Mouse (Mus musculus) Muller cell, postnatal 12 days (primary cell): ENCODE measurements around the gene Sephs2.
"Not testable (repeated sequence)": the region's sequence is repeated elsewhere in the genome, so short reads cannot be mapped to it uniquely, and the experiment has no call there.

Experiments used
- DNase-seq: peaks from one replicate; pipeline ENCODE4 v3.0.0-alpha.2; 2015; ENCODE audit errors: inconsistent ontology term

The Sephs2 gene

DNA sequence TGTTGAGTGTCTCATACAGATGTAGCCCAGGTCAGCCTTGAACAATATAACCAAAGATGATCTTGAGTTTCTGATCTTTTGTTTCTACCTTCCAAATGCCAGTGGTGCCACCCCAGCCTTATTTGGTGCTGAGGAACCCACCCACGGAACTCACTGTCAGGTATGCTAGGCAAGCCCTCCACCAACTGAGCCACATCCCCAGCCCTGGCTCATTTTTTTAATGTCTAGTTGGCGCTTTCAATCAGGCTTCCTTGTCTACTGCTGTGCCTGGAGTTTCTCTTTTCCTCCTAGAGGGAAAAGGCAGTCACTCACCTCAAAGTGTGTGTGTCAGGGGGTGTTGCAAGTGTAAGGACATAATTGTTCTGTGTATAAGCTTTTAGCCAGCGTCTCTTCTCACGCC, 2.8 kb downstream of the Sephs2 start:
- no peak for DNase-seq

DNA sequence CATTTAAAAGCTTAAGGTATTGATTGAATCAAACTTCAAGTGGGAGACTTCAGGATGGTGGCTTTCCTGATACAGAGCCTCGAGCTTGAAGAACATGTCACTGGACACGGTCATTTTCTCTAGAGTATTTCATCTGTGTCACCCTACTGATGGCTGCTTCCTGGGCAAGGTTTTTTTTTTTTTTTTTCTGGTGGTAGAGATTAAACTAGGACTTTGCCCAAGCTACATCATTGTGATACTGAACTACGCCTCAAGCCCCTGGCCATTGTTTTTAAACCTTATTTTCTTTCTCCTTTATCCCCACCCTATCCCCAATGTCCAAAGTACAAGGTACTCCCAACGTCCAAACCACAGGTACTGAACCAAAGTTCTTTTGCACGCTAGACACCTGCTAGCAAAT, 3.2 kb downstream of the Sephs2 start:
- no peak for DNase-seq

DNA sequence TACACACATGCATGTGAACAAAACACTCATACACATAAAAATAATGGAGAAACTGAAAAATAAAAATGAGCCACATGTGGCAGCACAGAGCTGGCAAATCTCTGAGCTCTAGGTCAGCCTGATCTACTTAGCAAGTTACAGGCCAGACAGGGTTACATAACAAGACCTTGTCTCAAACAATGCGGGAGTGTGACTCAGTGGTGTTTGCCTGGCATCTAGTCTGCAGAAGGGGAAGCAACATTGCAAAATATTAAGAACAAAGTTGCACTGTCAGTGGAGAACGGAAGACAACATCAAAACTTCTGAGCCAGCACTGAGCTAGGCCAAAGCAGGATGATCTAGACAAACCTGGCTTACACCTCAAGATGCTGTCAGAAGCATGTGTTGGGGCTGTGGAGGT, 3.6 kb downstream of the Sephs2 start:
- peak; percentile 60 for DNase-seq

DNA sequence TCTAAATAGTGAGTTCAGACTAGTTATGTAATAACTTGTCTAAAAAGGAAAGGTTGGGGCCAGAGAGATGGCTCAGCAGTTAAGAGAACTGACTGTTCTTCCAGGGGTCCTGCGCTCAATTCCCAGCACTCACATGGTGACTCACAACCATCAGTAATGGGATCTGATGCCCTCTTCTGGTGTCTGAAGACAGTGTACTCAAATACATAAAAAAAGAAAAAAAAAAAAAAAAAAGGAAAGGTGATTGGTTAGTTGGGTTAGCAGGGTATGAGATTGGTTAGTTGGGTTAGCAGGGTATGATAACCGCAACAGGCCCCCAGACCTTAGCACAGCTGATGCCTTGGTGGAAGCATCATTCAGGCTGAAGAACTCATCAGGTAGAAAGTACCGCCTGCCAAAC, 10.3 kb downstream of the Sephs2 start:
- DNase-seq, result no peak

DNA sequence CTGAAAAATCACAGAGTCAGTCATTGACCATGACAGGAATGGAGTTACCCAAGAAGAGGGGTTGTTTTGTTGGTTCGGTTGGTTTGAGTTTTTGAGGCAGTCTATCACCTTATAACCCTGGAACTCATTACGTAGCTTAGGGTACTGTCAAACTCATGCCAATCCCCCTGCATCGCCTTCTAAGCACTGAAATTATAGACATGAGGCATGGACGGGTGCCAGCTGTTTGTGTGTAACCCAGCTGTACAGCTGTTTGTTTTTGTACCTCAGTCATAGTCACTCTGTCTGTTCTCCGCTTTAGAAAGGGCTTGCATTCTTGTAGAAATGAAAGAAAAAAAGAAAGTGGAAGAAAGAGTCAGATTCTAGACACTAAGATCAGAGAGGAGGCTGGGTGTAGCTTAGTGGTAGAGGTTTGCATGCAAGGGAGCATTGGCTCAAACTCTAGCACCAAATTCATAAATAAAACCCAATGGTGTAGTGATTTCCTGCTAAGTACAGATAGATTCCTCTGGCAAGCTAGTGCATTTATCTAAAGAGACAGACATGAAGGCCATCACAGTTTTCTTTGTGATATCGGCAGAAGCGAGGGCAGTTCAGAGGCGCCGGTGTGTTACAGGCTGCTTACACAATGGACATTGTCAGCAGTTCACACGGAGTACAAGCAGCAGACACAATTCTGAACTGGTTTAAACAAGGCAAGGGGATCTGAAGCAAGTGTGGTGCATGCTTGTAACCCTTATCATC, 11.5 kb downstream of the Sephs2 start:
- DNase-seq, result no peak

DNA sequence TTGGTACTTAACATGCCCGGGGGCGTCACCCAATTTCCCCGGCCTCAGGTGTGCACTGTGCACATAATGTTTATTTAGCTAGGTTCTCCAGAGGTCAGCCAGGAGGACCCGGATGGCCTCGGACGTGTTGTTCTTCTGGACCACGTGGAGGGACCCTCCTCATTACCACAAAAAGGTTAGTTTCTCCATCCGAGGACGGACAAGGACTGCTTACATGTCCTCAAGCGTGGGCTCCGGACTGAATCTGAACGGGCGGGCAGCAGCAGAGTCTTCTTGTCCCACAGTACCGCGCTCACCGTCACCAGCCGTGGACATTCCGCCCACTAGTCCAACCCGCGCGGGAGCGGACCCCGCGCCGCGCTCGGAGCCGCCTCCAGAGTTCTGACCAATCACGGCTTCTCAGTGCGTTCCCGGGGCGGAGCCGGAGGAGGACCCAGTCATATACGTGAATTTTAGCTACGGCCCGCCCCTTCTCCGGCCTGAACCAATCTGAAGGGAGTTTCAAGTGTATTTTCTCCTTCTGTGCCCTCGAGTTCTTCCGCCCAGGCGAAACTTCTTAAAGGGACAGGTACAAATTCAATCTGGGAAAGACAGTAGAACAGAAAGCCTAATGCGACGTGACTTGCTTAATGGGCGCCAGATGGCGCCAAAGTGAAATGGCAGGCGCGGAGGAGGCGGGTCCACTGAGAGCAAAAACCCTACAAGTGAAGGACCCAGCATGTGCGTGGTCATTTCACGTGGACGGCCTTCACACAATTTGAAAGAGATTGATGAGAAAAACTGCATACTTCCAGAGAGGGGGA, 13.3 kb downstream of the Sephs2 start, which contains the start of gene Dctpp1:
Gene Dctpp1, minus strand, starts transcription at position 401 of the 803 bp plus-strand sequence.
- DNase-seq, result peak; percentile 99

DNA sequence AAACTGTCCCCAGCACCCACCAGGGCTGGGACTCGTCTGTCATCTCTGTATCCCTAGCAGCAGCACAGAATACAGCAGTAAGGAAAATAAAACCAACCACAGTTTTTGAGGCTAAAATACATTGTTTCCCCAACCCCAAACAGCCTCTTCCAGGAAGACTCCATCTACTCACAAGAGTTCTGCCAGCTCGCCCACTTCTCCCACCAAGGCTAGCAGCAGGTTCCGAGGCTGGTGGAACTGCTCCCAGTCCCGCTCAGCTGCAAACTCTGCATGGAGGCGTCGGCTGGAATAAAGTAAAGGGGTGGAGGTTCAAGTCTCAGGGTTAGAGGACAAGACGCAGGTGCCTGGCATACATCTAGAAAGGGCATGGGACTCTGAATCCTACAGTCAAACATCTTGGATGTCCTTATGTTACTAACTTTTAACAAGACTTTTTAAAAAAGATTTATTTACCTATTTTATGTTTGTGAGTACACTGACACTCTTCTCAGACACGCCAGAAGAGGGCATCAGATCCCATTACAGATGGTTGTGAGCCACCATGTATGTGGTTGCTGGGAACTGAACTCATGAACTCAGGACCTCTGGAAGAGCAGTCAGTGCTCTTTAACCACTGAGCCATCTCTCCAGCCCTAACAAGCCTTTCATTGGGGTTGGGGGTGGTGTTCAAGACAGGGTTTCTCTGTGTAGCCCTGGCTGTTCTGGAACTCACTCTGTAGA, 14.5 kb downstream of the Sephs2 start:
- DNase-seq, result no peak

DNA sequence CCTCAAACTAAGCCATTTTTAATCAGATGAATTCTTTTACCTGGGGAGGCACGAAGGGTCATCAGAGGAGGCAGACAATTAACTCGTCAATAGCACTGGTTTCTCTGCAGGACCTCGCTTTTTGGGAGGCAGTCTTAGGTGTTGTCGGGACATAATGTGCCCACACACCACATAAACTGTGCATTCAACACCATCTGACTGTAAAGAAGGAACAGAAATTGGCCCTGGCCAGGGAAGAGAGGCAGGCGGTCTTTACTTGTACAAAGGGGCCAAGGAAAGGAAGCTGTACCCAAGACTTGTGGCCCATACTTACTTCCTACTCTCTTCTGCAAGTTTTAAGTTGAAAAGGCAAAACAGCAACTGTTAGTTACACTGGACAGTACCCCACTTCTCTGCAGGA, 17.3 kb downstream of the Sephs2 start:
- DNase-seq, result no peak

DNA sequence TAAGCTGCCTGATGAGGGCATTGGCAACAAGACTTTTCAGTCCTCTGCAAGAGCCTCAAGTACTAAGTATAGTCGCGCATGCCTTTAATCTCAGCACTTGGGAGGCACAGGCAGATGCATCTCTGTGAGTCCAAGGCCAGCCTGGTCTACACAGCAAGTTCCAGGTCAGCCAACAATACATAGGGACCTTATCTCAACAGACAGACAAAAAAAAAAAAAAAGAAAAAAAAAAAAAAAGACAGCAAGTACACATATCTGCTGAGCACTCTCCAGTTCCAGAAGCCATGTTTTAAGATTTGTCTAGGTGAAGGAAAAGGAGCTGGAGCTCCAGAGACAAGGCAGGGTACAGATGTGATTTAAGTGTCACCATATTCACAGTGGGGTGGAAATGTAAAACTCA, 17.9 kb downstream of the Sephs2 start:
- DNase-seq, result no peak

DNA sequence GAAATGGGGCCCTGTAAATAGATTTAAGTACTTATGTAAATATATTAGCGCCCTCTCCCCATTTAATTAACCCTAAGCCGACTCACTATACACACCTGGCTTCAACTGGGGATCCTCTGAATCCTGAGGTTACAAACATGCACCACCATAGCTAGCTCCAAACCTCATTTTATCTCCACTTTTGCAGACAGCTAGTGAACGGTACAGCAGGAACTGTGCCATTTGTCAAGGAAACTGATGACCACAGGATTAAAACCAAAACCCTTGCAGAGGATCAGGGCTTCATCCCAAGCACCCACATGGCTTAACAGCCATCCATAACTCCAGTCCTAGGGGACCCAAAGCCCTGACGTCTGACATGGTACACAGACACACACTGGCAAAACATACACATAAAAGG, 18.8 kb downstream of the Sephs2 start:
- DNase-seq, result no peak

DNA sequence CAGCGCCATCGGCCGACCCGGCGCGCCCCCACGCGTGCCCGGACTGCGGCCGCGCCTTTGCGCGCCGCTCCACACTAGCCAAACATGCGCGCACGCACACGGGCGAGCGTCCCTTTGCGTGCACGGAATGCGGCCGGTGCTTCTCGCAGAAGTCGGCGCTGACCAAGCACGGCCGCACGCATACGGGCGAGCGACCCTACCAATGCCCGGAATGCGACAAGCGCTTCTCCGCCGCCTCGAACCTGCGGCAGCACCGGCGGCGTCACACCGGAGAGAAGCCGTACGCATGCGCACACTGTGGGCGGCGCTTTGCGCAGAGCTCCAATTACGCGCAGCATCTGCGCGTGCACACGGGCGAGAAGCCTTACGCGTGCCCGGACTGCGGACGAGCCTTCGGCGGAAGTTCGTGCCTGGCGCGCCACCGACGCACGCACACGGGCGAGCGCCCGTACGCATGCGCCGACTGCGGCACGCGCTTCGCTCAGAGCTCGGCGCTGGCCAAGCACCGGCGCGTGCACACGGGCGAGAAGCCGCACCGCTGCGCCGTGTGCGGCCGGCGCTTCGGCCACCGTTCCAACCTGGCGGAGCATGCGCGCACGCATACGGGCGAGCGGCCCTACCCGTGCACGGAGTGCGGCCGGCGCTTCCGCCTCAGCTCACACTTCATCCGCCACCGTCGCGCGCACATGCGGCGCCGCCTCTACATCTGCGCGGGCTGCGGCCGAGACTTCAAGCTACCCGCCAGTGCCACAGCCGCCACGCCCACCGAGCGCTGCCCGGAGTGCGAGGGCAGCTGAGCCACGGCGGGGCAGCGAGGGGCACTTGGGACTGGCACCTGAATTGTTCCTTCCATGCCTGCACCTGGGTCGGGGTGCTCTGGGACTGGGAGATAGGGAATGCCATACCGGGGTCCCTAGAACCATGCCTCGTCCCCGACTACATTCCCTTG, 19.8 kb downstream of the Sephs2 start:
- peak; percentile 95 for DNase-seq

DNA sequence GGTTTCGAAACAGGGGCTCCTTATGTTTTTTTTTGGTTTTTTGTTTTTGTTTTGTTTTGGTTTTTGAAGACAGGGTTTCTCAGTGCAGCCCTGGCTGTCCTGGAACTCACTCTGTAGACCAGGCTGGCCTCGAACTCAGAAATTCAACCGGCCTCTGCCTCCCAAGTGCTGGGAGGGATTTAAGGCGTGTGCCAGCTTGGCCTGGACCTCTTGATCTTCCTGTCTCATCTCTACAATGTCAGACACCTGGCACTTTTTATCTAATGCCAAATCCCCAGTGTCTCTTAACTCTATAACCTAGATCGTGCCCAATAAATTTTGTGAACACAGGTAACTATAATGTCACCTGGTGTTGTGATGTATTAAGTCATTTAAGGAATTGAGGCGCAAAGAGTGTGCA, 20.5 kb downstream of the Sephs2 start:
- DNase-seq, result no peak

DNA sequence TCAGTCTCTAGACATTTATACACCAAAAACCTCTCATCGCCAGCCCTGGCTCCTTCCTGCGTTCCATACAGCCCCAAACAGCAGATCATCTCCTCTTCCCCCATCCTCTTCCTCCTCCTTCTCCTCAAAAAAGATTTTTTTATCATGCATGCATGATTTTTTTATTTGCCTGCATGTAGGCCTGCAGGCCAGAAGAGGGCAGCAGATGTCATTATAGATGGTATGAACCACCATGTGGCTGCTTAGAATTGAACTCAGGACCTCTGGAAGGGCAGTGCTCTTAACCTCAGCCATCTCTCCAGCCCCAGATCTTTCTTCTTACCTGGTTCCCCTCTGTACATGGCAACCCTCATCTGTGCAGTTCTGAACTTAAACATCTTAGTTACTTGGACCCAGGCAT, 21.4 kb downstream of the Sephs2 start:
- peak; percentile 2 for DNase-seq

DNA sequence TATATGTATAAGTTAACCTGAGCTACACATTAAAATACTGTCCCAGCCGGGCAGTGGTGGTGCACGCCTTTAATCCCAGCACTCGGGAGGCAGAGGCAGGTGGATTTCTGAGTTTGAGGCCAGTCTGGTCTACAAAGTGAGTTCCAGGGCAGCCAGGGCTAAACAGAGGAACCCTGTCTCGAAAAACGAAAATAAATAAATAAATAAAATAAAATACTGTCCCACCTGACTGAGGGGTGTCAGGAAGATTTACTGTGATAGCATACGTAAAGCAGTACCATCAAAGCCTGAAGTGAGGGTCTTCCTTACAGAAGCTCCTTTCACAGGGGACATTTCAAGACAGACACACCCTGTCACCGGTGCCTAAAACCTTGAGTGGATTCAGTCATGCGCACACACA, 23.3 kb downstream of the Sephs2 start:
- DNase-seq, result not testable (repeated sequence)

DNA sequence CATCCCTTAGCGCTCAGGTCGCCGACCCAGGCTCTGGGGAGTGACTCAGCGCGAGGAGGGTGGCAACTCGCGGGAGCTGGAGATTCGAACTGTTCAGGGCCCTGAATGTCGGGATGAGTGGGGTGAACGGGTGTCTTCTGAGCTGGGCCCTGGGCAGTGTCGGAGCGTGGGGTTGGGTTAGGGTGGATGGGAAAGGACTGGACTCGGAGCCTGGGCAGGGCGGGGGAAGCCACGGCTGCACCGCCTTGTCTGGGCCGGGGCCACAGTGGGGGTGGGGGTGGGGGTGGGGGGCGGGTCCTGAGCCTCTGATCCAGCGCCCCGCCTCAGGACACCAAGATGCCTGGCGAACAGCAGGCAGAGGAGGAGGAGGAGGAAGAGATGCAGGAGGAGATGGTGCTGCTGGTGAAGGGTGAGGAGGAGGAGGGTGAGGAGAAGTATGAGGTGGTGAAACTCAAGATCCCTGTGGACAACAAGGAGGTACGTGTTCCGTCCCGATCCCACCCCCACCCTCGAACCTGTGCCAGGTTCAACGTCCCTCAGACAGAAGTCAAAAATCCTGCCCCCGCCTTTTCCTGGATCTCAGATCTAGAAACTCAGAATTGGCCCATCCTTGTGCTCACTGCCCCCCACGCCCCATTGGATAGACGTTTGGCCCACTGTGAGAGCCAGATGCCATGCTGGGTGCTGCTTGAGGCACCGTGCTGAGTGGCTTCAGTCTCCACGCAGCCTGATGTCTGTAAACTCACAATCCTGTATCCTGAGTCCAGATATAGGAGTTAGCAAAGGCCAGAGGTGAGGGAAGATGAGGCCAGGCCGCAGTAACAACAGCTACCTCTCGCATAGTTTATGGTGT, 29.0 kb downstream of the Sephs2 start:
- peak; percentile 36 for DNase-seq

DNA sequence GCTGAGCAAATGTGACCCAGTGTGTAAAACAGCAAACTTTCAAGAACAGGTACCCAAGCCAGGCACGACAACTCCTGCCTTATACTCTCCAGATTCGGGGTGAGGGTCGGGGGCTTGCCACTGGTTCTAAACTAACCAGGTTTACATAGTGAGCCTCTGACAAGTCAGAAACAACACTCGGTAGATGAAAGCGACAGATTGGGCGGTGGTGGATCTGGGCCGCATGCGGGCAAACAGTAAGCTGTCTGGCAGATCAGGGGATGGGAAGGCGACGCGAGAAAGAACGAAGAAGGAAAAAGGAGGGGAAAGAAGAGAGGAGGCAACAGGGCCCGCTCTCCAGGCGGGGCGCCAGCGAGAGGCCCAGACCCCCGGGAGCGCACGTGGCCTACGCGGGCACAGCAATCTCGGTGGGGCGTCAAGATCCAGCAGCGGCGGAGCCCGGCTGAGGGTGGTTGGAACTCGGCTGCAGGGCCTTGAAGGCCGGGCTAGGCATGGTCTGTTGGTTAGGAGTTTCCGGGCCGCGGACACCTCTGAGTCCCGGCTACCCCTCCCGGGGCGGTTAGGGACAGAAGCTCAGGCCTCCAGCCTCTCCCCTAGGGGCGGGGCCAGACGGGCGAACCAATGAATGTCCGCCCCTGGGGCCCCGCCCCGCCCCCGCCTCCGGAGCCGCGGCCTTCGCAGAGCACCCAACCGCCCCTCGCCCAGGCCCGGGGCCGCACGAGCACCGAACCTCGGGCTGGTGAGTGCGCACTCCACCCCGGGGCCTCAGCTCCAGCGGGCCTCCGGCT, 29.8 kb downstream of the Sephs2 start, which contains the start of gene Zfp771:
Gene Zfp771, plus strand, starts transcription at position 405 of the 788 bp plus-strand sequence.
- peak; percentile 99 for DNase-seq

DNA sequence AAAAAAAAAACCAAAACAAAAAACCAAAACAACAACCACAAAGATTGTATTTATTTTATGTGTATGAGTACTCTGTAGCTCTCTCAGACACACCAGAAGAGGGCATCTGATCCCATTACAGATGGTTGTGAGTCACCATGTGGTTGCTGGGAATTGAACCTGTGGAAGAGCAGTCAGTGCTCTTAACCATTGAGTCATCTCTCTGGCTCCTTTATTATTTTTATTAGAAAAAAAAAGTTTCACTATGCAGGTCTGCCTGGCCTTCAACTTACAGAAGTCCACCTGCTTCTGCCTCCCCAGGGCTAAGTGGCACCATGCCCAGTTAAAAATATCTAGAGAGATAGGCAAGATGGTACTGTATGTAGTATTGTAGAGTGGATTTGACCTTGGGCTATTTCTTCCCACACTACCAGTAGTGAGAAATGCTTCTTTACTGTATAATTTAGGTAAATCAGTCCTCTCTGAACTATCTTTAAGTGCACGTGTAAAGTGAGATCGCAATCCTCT, 30.4 kb downstream of the Sephs2 start:
- no peak for DNase-seq

DNA sequence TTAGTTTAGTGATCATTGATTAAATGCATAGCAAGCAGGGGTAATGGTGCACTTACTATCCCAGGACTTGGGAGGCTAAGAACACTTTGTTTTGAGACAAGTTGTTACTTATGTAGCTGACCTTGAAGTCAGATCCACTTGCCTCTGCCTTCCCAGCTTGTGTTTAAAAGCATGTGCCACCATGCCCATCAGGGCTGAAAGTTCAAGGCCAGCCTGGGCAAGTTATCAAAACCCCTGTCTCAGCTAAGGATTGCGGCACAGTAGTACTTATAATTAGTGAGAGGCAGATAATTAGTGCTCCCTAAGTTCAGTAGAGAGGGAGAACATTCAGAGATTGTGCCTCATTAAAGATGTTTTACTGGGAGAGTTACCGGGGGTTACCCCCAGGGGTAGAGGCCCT, 39.1 kb downstream of the Sephs2 start:
- DNase-seq, result no peak

DNA sequence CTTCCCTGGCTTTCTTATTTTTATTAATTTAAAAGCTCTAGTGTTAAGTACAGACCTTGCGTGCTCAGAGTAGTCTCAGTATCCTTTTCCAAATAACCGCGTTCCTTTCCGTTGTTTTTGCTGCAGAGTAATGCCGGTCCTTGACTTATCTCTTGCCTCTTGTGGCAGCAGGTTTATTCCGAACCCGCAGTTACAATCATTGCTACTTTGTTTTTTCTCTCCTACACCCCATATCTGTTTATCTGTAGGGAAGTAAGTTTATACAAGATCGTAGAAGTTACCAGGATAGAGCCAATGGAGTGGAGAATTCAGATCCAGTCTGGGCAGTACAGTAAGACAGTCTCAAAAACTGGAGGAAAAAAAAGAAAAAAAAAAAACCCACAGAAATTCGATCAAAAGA, 40.1 kb downstream of the Sephs2 start:
- no peak for DNase-seq
